Mouse (Mus musculus) ES-CJ7 (cell line): ENCODE measurements around the gene Hes3.

Experiments used
- DNase-seq: peaks from one replicate; pipeline ENCODE4 v3.0.0; 2011; ENCODE audit warnings: low read depth, low spot score

Hes3 gene

DNA sequence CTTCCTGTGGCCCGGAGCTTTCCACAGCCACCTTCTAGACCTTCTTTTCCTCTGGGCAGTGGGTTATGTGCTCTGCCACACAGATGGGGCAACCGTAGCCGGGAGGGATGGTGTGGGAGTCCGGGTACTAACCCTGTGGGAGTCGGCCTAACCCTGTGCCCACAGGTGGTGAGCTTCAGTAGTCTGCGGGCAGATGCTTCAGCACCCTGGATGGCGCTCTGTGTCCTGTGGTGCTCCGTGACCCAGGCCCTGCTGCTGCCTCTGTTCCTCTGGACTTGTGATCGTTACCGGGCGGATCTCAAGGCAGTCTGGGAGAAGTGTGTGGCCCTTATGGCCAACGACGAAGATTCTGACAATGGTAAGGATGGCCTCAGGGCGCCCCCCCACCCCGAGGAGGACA, 9.9 kb downstream of the Hes3 start:
- no peak for DNase-seq

DNA sequence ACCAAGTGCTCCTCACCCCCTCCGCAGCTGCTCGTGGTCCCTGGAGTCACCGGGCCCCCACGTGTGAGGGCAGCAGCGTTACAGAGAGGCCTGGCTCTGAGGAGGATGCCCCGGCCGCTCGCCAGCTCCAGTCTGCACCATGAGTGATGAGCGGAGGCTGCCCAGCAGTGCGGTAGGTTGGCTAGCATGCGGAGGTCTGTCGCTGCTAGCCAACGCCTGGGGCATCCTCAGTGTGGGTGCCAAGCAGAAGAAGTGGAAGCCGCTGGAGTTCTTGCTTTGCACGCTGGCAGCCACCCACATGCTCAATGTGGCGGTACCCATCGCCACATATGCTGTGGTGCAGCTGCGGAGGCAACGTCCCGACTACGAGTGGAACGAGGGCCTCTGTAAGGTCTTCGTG, 12.5 kb downstream of the Hes3 start:
- DNase-seq: no peak

DNA sequence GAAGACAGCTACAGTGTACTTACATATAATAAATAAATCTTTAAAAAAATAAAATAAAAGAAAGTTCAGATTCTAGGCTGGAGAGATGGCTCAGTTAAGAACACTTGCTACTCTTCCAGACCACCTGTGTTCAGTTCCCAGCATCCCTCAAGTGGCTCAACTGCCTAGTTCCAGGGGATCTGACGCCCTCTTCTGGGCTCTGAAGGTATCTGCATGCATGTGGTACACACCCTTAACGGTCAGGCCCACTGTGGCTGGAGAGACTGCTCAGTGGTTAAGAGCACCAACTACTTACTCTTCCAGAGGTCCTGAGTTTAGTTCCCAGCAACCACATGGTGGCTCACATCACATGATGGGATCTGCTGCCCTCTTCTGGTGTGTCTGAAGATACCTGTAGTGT, 13.5 kb downstream of the Hes3 start:
- DNase-seq: peak; percentile 83

DNA sequence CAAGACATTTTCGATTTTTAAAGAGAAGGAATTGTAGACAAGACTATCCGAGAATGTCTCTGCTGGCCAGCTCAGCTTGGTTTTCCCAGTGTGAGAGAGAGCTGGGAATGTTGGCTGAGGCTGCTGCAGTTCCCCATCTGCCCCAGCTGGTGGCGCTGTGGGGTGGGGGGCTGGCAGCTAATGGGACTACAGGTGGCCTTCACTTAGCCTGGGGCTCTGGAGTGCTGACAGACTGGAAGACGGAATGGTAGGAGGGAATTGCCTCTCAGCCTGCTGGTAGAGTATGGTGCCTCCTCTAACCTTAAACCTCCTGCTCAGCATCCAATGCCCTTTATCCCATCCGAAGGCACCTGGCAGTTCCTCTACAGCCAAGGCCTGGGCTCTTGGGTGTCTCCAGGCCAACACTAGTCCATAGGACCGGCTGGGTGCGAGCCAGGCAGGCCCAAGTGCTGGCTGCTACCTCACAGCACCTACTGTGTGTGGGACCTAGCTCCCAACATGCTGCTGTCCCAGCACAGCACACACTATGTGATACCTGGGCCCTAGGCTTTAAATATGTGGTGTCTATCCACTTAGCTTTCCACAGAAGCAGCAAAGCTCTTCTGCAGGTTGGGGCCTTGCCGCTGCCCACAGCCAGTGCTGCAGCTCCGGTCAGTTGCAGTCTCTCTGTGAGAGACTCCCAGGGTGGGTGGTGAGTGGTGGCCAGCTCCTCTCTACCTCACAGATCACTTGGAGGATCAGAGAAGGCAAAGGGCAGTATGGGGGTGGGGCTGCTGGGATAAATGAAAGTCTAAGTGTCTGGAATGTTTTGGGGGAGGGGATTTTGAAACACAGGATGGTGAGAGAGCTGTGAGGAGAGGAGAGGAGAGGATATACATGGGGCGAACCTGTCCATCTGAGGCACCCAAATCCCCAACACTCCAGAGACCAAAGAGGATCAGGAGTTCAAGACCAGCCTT, 14.8 kb downstream of the Hes3 start:
- DNase-seq: peak; percentile 75

DNA sequence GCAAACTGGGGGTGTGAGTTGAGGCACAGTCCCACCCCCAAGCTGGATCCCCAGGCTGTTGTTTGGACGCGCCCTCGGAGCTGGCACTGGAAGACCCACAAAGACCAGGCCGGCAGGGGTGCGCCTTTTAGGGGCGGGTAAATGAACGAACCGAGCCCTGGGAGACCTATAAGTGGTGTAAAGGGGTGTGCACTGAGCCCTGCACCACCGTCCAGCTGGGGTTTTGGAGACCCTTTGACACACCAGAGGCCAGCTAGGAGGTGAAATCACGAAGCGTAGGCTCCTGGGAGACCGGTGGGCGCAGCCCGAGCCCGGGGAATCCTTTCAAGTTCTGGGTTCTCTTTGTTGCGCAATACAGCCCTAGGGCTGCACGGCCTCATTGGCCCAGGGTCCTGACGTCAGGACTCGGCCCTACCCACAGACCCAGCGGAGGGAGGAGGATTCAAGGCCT, 16.8 kb downstream of the Hes3 start:
- DNase-seq: peak; percentile 62

DNA sequence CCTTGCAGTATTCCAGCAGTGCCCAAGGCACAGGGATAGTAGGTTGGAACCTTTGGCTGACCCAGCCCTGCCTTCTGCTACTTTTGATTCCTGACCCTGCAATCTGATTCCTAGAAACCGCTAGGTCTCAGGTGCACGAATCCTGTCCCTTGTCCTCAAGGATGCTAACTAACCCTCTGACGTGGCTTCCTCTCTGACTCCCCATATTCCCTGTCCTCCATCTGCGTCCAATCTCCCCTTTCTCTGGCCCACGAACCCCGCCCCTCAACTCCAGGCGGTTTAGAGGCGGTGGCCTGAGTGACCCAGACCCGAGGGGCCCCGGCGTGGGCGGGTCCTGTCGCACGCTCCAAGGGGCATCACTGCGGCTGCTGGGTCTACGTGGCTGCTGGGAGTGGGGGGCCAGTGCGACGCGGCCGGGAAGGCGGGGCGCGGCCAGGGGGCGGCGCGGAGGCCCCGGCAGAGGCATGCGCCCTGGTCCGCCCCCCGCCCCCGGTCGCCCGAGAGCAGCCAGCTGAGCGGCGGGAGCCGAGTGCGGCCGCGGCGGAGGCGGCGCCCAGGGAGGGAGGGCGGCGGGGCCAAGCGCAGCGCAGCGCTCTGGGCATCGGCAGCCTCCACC, 17.7 kb downstream of the Hes3 start, which contains the start of gene Gpr153:
Gene Gpr153, plus strand, starts transcription at position 612 of the 616 bp plus-strand sequence.
- peak; percentile 54 for DNase-seq

DNA sequence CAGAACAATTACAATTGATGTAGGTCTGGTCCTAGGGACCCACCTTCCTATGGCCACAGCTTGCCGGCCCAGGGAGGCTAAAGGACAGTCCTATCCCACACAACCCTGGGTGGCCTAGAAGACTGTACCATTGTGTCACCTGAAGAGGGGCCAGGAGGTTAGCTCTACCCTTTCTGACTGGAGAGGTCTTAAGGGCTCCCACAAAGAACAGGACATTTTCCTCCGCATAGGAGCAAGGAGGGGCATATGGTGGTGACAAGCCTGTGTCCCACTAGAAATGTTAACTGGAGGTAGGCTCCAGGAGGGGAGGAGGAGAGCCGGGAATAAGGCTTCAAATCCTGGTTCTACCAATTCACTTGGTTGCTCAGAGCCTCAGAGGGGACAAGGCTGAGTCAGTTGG, 18.3 kb downstream of the Hes3 start:
- no peak for DNase-seq

DNA sequence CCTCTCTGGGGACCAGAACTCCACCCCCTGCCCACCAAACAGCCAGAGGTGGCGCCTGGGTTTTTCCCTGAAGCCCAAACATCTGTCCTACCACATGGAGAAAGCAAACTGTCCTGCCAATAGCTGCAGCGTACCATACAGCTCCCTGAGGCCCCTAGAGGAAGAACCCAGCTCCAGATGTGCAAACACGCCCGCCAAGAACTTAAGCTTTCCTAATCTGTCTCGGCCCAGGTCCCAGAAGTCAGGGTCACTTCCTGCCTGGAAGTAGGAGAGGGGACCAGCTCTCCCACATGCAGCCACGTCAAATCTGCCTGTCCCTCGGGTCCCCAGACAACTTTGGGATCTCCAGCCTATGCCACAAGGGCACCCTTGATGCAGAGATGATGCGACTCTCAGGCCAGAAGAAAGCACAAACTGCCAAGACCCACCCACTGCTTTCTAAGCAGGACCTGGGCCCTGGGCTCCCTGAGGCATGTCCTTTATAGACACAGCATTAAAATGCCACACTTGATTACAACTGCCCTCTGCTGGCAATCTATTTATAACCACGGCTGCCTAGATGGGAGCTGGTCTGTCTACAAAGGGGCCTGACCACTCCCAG, 18.9 kb downstream of the Hes3 start:
- no peak for DNase-seq

DNA sequence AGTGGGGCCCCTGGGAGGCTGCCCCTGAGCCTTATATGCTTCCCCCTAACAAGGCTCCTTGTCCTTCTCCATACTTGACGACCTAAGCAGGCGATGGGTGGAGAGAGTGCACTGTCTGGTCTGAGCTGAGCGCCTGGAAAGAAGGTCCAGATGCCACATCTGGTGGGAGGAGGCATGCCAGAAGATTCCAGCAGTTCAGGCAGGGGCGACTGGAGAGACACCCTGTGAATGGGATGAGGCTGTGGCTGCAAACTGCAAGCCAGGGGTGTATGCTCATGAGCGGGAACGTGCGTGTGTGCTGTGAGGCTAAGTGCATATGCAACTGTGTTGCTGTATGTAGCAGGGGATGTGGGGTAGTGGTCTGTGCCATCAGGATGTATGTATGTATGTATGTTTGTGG, 19.5 kb downstream of the Hes3 start:
- DNase-seq: no peak

DNA sequence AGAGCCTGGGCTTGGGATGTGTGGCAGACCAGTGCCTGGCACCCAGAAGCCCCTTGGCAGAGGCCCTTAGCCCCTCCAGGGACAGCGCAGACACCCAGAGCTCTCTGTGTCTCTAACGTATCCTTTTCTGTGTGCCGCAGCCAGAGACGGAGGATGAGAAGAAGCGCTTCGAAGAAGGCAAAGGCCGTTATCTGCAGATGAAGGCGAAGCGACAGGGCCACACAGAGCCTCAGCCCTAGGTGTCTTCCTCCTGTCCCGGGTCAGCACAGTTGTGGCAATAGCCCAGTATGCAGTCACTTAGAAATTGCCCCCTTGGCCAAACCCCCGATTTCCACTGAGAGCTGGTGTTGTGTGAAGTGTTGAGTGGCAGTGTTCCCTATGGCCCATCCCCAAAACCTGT, 20.1 kb downstream of the Hes3 start:
- DNase-seq: no peak

DNA sequence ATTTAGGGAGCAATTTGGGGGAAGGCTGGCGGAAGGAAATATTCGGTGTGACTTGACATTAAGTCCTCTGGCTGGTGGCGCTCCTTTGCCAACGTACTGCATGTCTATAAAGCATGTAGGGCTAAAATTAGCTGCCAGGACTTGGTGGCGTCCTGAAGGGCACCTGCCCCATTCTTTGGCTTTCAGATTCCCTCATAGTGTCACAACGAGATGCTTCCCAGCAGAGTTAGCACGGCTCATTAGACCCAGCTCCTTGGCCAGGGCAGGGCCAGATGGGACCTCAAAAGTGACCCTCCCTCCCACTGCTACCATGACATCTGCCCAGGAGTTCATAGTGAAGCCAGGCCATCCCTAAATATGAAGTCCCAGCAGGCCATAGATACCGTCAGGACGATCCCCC, 20.9 kb downstream of the Hes3 start:
- no peak for DNase-seq

DNA sequence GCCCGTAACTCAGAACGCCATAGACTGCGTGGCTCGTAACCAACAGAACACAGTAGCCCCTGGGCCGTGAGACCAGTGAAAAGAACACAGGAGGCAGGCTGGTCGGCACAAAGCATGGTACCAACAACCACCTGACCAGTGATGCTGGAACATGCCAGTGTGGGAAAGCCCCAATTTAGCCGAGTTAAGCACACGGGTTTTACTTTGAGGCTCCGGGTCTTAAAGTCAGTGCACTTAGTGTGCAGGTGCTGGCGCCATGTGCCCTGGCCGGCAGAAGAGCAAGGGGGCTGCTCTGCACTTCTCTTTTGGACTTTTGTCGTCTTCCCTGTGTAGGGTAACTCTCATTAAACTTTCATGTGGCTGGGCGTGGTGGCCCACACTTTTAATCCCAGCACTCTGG, 21.5 kb downstream of the Hes3 start:
- no peak for DNase-seq

DNA sequence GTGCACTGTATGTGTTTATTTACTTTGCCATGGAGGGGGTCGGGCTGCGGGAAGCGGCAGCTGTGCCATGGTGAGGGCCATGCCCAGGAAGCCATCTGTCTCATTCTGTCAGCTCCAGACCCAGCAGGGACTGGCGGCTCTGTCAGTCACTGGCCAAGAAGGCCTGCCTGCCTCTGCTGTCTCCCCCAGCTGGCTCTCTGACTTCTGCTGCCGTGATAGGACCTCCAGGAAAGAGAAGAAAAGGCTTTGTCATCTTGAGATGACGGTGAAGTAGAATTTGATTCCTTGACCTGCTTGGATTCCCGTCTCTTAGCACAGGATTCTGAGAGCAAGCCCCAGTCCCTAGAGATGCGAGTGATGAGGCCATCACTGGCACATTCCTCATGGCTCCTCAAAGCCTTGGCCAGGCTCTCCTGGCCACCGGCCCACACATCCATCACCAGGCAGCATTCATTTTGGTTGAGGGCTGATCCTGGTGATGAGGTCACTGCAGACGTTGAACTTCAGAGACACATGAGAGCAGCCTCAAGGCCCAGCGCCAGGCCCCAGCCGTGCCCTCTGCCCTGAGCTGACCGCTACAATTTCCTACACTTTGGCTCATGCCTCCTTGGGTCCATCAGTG, 23.6 kb downstream of the Hes3 start:
- DNase-seq: no peak

DNA sequence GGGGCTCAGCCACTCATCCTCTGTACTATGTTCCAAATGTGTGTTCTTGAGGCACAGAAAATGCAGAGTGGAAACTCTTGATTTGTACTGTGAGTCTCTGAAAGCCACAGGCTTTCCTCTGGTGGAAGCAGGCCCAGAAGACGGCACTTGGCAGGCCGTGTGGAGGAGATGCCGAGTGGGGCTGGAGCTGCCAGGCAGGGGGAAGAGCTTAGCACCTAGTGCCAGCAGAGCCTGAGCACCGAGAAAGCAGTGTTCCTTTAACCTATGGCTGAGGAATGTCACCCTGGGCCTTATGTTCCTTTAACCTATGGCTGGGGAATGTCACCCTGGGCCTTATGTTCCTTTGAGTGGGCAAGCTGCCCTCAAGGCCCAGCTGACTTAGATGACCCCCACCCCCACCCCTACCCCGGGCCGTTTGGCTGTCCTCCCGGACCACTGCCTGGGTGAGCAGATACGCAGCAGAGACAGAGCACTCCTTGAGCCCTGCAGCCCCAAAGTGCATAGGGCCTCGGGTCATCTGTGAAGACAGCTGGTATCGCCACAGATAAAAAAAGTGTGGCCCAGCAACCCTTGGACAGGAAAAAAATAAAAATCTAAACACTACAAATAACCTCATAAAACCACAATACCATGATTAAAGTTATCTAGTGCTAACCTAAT, 25.1 kb downstream of the Hes3 start:
- no peak for DNase-seq

DNA sequence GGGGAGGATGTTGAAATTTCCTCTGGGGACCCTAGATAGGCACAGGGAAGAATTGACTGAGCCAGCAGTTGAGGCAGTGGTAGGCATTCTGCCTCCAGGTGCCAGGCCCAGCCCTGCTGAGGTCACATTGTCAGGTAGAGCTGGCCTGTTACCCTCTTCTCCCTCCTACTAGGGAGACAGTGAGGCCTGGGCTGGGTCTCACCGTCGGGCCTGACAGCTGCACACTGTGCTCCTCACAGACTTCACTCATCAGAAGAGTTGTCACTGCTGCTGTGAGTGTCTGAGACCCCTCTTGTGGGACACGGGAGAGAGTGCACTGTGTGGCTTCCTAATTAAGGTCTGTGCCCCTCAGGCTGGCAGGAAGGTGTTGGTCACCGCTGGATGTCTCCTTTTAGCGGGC, 25.7 kb downstream of the Hes3 start:
- DNase-seq: no peak

DNA sequence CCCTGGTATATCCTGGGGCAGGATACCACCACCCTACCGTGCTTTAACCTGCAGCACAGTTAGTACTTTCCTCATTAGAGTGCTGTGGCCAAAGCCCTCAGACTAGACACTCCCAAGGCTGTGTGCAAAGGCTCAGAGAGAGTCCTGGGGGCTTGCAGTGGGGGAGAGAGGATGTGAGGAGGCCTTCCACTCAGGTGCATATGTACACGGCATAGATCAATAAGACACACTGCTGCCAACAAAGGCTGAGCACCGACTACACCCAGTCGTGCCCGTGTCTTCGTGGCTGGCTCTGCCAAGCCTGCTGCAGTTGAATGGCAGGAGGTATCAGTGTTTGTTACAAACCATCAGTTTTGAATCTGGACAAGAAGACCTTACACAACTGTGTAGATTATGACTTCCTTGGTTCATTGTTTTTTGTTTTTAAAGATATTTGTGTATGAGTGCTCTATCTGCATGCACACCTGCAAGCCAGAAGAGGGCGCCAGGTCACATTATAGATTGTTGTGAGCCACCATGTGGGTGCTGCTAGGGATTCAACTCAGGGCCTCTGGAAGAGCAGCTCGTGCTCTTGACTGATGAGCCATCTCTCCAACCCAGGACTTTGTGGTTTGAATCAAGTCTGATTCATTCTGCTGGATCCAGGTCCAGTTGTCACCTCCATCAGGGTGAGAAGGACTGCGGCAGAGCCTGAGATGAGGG, 26.4 kb downstream of the Hes3 start:
- DNase-seq: peak; percentile 60

DNA sequence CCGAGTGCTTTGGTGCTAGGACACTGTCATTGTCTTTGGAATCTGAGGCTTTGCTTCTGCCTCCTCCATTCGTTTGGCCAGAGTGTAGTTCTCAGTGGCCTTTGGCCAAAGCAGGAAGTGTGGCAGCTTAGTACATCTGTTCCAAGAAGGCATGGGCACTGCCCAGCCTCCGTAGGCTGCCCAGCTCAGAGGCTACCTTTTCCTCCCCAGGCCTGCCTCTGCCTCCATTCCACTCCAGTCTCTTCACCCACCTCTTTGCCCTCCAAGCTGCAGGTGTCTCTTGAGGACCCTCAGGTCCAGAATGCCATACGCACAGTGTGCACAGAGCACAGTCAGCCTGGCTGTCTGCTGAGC, 27.3 kb downstream of the Hes3 start:
- DNase-seq: no peak

DNA sequence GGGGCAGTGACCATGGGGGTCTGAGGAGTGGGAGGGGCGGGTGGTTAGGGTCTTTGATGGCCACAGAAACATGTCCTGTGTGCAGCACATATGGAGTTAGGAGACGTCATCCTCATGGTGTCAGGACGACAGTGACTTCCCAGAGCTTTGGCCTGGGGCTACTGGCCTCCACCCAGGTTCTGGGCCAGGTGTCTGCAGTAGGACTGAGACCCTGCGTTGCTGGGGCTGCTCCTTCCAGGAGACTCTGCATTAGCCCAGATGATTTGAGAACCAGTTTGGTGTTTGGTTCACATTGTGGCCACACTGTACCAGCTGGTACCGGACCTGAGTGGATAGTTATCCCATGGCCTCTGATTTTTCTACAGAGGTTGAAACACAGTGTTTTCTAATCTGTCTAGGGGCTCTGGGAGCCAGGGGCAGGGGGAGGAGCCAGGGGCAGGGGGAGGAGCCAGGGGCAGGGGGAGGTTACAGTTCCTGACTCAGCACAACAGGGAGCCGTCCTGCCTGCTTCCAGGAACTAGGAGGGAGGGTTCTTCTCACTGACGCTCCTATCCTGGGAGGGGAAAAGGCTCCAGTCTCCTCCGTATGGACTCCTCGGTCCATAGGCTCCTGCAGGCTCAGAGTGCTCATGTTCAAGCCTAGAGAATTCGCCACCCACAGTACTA, 27.8 kb downstream of the Hes3 start:
- peak; percentile 88 for DNase-seq

DNA sequence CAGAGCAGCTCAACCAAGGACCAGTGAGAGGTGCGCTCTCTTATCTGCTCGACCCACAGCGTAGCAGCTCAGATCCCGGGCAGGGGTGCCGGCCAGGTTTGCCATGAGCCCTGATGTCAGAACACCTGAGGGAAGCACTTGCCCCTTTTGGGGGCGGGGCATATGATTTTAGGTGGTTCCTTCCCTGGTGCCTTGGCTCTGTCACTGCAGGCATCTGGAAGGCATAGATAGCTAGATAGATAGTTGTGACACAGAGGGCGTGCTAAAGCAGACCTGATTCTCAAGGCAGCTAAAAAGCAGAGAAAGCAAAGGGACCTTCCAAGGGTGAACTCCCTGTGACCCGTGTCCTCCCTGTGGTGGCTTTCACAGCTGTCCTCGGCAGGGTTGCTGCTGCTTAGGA, 28.4 kb downstream of the Hes3 start:
- DNase-seq: no peak

DNA sequence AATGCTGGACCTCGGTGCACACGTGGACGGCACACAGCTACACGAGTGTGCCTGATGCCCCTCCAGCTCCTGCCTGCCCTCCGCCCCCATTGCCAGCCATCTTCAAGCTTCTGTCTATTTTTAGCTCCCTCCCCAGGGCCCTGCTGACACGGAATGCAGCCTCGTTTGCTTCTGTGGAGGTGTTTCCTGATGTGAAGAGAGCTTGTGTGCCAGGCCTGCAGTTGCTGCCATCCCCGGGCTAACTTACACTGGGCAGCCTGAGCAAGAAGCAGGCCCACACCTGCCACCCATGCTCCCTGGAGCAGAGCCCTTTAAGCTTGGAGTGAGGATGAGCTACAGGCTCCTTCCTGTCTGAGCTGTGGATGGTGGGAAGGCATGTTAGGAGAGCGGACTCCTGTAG, 29.3 kb downstream of the Hes3 start:
- DNase-seq: no peak

DNA sequence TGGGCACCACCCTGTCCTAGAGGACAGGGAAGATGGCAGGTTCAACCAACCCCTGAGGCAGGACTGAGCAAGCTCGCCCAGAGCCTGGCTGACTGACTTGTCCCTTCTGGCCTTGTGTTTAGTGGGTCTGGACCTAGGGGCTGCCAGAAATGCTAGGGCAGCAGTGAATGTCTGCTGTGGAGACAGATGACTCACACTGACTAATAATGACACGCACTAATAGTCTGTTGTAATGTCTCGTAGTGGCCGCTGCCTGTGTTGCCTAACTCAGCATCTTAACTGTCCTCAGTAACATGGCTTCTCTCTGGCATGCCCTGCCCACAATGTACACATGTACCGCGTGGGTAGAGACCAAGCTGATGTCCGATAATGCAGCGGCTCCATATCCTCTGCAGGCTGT, 31.0 kb downstream of the Hes3 start:
- no peak for DNase-seq
